Mouse (Mus musculus): ENCODE data around the gene B3gat2. TPM values are rescaled to one million over a fixed set of nuclear protein-coding genes. Genes with fewer than 3 reads are reported as not detected.

B3gat2 gene
- total and polyA plus RNA-seq, 3 experiments: 0.40 to 0.81 TPM; not detected in 1

DNA sequence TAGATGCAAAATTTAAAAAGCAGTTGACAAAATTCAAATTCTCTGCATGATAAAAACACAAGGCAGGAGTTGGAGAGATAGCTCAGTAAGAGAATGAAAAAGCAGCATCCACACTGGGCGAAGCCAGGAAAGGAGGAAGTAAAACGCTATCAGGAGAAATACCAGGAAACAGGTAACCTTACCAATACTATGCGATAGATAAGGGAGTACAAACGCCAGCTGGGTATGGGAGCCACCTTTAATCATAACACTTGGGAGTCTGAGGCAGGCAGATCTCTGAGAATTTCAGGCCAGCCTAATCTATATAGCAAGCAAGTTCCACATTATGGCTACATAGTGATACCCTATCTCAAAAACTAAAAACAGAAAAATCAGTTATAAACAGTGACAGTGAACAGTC is 75.1 kb downstream of the B3gat2 start:
- peaks cover 4 to 20% of the 10 kb centered on the region in 2 experiments for H3K4me1 ChIP-seq (ENCODE audit: control insufficient read depth in 1 of 2, insufficient read depth in 2 of 2)
- no peak overlapping the region for H3K27ac ChIP-seq (ENCODE audit: insufficient read depth, low read depth)
- in situ Hi-C loops (cut with MboI; ENCODE audit: low pct_ligation_motif_present, low pct_unique_long_range_greater_than_20kb, low sequenced_read_pairs): no loop called here
- H3K4me3 ChIP-seq (replicated peaks in 1 of 3; ENCODE audit: low read depth in 2 of 3, low read length in 2 of 3, poor library complexity in 1 of 3): no peak overlapping the region
- no peak for TF ChIP-seq SMC3 (IDR thresholded peaks at IDR 0.05; ENCODE audit: low read depth, low read length)
- TF ChIP-seq USF1 (IDR thresholded peaks at IDR 0.05; ENCODE audit: low read depth, low read length): no peak
- TF ChIP-seq CHD1 (IDR thresholded peaks at IDR 0.05; ENCODE audit: low read depth, low read length): no peak
- TF ChIP-seq MAFK (IDR thresholded peaks at IDR 0.05; ENCODE audit: insufficient replicate concordance, low read length): no peak
- no peak for TF ChIP-seq CHD2 (IDR thresholded peaks at IDR 0.05; ENCODE audit: low read length)
- no peak for TF ChIP-seq ZKSCAN1 (IDR thresholded peaks at IDR 0.05; ENCODE audit: borderline replicate concordance, low read depth, low read length)
- TF ChIP-seq GABPA (IDR thresholded peaks at IDR 0.05; ENCODE audit: insufficient replicate concordance, low read depth, low read length): no peak
- TF ChIP-seq MEF2A (IDR thresholded peaks at IDR 0.05; ENCODE audit: borderline replicate concordance, low read depth, low read length): no peak
- no peak for TF ChIP-seq IRF4 (IDR thresholded peaks at IDR 0.05; ENCODE audit: low read depth, low read length)
- no peak for TF ChIP-seq HCFC1 (IDR thresholded peaks at IDR 0.05; ENCODE audit: low read depth, low read length)
- no peak for TF ChIP-seq E2F4 (IDR thresholded peaks at IDR 0.05; ENCODE audit: insufficient replicate concordance, low read depth, low read length)
- TF ChIP-seq ETS1 (conservative IDR thresholded peaks at IDR 0.05; ENCODE audit: low read depth, low read length): no peak
- no peak for TF ChIP-seq RCOR1 (conservative IDR thresholded peaks at IDR 0.05; ENCODE audit: low read depth, low read length)
- TF ChIP-seq MAX (IDR thresholded peaks at IDR 0.05; ENCODE audit: low read length): no peak
- TF ChIP-seq EP300 (IDR thresholded peaks at IDR 0.05; ENCODE audit: low read length): no peak
- no peak for TF ChIP-seq CTCF (conservative IDR thresholded peaks at IDR 0.05 in 1 of 2, IDR thresholded peaks at IDR 0.05 in 1 of 2; ENCODE audit: low read depth in 2 of 2, low read length in 2 of 2)
- no peak for TF ChIP-seq KAT2A (IDR thresholded peaks at IDR 0.05; ENCODE audit: insufficient replicate concordance, low read length)
- TF ChIP-seq POLR2AphosphoS2 (IDR thresholded peaks at IDR 0.05; ENCODE audit: low read depth, low read length): no peak
- no peaks in the 10 kb centered on the region for H3K27me3 ChIP-seq (replicated peaks)
- no peak for DNase-seq (ENCODE audit: extremely low read depth)
- dilution Hi-C loops (cut with MboI; ENCODE audit: extremely low pct_ligation_motif_present, extremely low pct_unique_long_range_greater_than_20kb, low sequenced_read_pairs): no loop called here
- H3K4me2 ChIP-seq (ENCODE audit: insufficient read depth, low read depth, poor library complexity, severe bottlenecking): no peak overlapping the region
- H3K36me3 ChIP-seq (replicated peaks in 1 of 2; ENCODE audit: control insufficient read depth in 1 of 2, insufficient read depth in 1 of 2, low read length in 1 of 2): peaks cover 0 to 7% of the 10 kb centered on the region in 2 experiments
- H3K79me2 ChIP-seq (replicated peaks; ENCODE audit: control insufficient read depth, extremely low read depth, insufficient read depth, poor library complexity, severe bottlenecking): no peaks in the 10 kb centered on the region
- H3K9ac ChIP-seq (ENCODE audit: insufficient read depth, low read depth): no peak overlapping the region
- no peaks in the 10 kb centered on the region for H3K9me3 ChIP-seq (replicated peaks; ENCODE audit: low read length)

GRCm38 (mm10) chr1:23840924-23841323 is 79.4 kb downstream of the B3gat2 start:
- no peaks in the 10 kb centered on the region for H3K79me2 ChIP-seq (replicated peaks; ENCODE audit: control insufficient read depth, extremely low read depth, insufficient read depth, poor library complexity, severe bottlenecking)
- H3K4me2 ChIP-seq (ENCODE audit: insufficient read depth, low read depth, poor library complexity, severe bottlenecking): no peak overlapping the region
- peak; percentile 60 for DNase-seq (ENCODE audit: extremely low read depth)
- H3K36me3 ChIP-seq (replicated peaks in 1 of 2; ENCODE audit: control insufficient read depth in 1 of 2, insufficient read depth in 1 of 2, low read length in 1 of 2): peaks cover 14 to 40% of the 10 kb centered on the region in 2 experiments
- no peak overlapping the region for H3K9ac ChIP-seq (ENCODE audit: insufficient read depth, low read depth)
- H3K4me1 ChIP-seq (ENCODE audit: control insufficient read depth in 1 of 2, insufficient read depth in 2 of 2): peaks cover 5 to 20% of the 10 kb centered on the region in 2 experiments
- H3K9me3 ChIP-seq (replicated peaks; ENCODE audit: low read length): no peaks in the 10 kb centered on the region
- dilution Hi-C loops (cut with MboI; ENCODE audit: extremely low pct_ligation_motif_present, extremely low pct_unique_long_range_greater_than_20kb, low sequenced_read_pairs): no loop called here
- TF ChIP-seq ETS1 (conservative IDR thresholded peaks at IDR 0.05; ENCODE audit: low read depth, low read length): peak; percentile 42; the same call in 1 of the 2 replicates
- peak; percentile 60; the same call in 1 of the 2 replicates for TF ChIP-seq JUN (IDR thresholded peaks at IDR 0.05; ENCODE audit: insufficient read depth, low read depth, low read length)
- no peak for TF ChIP-seq MAX (IDR thresholded peaks at IDR 0.05; ENCODE audit: low read length)
- peak; percentile 86 for TF ChIP-seq EP300 (IDR thresholded peaks at IDR 0.05; ENCODE audit: low read length)
- peak; percentile 86 for TF ChIP-seq JUND (conservative IDR thresholded peaks at IDR 0.05; ENCODE audit: low read depth, low read length)
- peak; percentile 86 for TF ChIP-seq MEF2A (IDR thresholded peaks at IDR 0.05; ENCODE audit: borderline replicate concordance, low read depth, low read length)
- TF ChIP-seq IRF4 (IDR thresholded peaks at IDR 0.05; ENCODE audit: low read depth, low read length): peak; percentile 88
- TF ChIP-seq USF1 (IDR thresholded peaks at IDR 0.05; ENCODE audit: low read depth, low read length): no peak
- H3K4me3 ChIP-seq (replicated peaks in 1 of 3; ENCODE audit: low read depth in 2 of 3, low read length in 2 of 3, poor library complexity in 1 of 3): no peak overlapping the region
- H3K27ac ChIP-seq (ENCODE audit: insufficient read depth, low read depth): no peak overlapping the region
- in situ Hi-C loops (cut with MboI; ENCODE audit: low pct_ligation_motif_present, low pct_unique_long_range_greater_than_20kb, low sequenced_read_pairs): no loop called here
- H3K27me3 ChIP-seq (replicated peaks): no peaks in the 10 kb centered on the region

All from CH12.LX (cell line).